Mouse (Mus musculus) limb, embryonic 12.5 days (tissue): Measurements from ENCODE around the gene Slc22a17. TPM values are rescaled to one million over a fixed set of nuclear protein-coding genes. Genes with fewer than 3 reads are reported as not detected.

ENCODE experiments used
- ATAC-seq: fragments of 200-750 bp; cut with Nextera tagmentation; 2 replicates; pipeline ENCODE4 v1.8.0; 2017; ENCODE audit warnings: low read depth, moderate TSS enrichment; ENCODE audit not compliant: insufficient number of reproducible peaks, insufficient read depth, low FRiP score, low TSS enrichment
- H3K27ac ChIP-seq: fragments of 300-500 bp; sonication (generic); 2 replicates; pipeline ENCODE4 v1.5.1; 2016; ENCODE audit warnings: mild to moderate bottlenecking, moderate library complexity
- H3K27me3 ChIP-seq: fragments of 300-500 bp; sonication (generic); 2 replicates; pipeline ENCODE4 v1.6.1; 2016; ENCODE audit warnings: mild to moderate bottlenecking, moderate library complexity
- H3K36me3 ChIP-seq: fragments of 300-500 bp; sonication (generic); 2 replicates; pipeline ENCODE4 v1.6.1; 2016; ENCODE audit warnings: mild to moderate bottlenecking, moderate library complexity
- H3K4me1 ChIP-seq: fragments of 300-500 bp; sonication (generic); replicated peaks from 2 replicates; pipeline ENCODE4 v1.6.1; 2016
- H3K4me2 ChIP-seq: fragments of 300-500 bp; sonication (generic); 2 replicates; pipeline ENCODE4 v1.6.1; 2016; ENCODE audit warnings: mild to moderate bottlenecking, moderate library complexity
- H3K4me3 ChIP-seq: fragments of 300-500 bp; sonication (generic); replicated peaks from 2 replicates; pipeline ENCODE4 v1.5.1; 2016; ENCODE audit warnings: mild to moderate bottlenecking
- H3K9ac ChIP-seq: fragments of 300-500 bp; sonication (generic); replicated peaks from 2 replicates; pipeline ENCODE4 v1.6.1; 2016; ENCODE audit warnings: mild to moderate bottlenecking, moderate library complexity
- H3K9me3 ChIP-seq: fragments of 300-500 bp; sonication (generic); 2 replicates; pipeline ENCODE4 v1.6.1; 2016; ENCODE audit warnings: mild to moderate bottlenecking, moderate library complexity
- WGBS: fragments of 180-500 bp; shearing (Covaris S2); methylation state at CpG from one replicate; pipeline ENCODE4 v1.1.7; 2016; 5-methylcytosine and 5-hydroxymethylcytosine counted together
- polyA plus RNA-seq: library from polyadenylated mRNA; unstranded; fragments of >200 nt; fragmentation: Nextera tagmentation; extraction: Ambion mirVana; gene quantifications from 2 replicates; pipeline ENCODE4 v1.2.1, GENCODE M21; 2016

The Slc22a17 gene
- polyA plus RNA-seq, 1 experiment from 2014 or later, result 98.2 TPM

GRCm38 (mm10) chr14:54925349-54926342, 12.7 kb upstream of the Slc22a17 start, which contains the start of gene Efs:
Efs (minus strand) TSS chr14:54926126.
- Histone ChIP-seq H3K27me3 (no peaks in the 10 kb centered on the region), H3K36me3 (peaks cover 25% of the 10 kb centered on the region), H3K4me3 (peak within 1 kb of the TSS; percentile 59), H3K4me1 (peaks cover 50% of the 10 kb centered on the region), H3K4me2 (peak within 1 kb of the TSS; percentile 87), H3K9me3 (peaks cover 19% of the 10 kb centered on the region), H3K9ac (peak within 1 kb of the TSS; percentile 89), H3K27ac (peak within 1 kb of the TSS; percentile 100)
- WGBS, result 1% methylated on average over 52 of the region's 57 CpGs
- ATAC-seq, result peak; percentile 45

GRCm38 (mm10) chr14:54924641-54925348, 11.9 kb upstream of the Slc22a17 start:
- peak overlapping the region; percentile 87 for H3K4me2 ChIP-seq
- H3K27ac ChIP-seq, result peak overlapping the region; percentile 100
- H3K9me3 ChIP-seq, result peaks cover 20% of the 10 kb centered on the region
- H3K9ac ChIP-seq, result peak overlapping the region; percentile 89
- H3K27me3 ChIP-seq, result no peaks in the 10 kb centered on the region
- H3K4me1 ChIP-seq, result peaks cover 46% of the 10 kb centered on the region
- H3K36me3 ChIP-seq, result peaks cover 34% of the 10 kb centered on the region
- WGBS, result 7% methylated on average over 7 of the region's 7 CpGs
- ATAC-seq, result peak; percentile 18; the same call in 1 of the 2 replicates
- H3K4me3 ChIP-seq, result peak overlapping the region; percentile 59

GRCm38 (mm10) chr14:54920076-54920685, 7.2 kb upstream of the Slc22a17 start:
- ATAC-seq, result no peak
- Histone ChIP-seq H3K9me3 (peaks cover 20% of the 10 kb centered on the region), H3K27me3 (no peaks in the 10 kb centered on the region), H3K36me3 (peaks cover 80% of the 10 kb centered on the region), H3K9ac (no peak overlapping the region), H3K4me1 (peaks cover 21% of the 10 kb centered on the region), H3K4me3 (no peak overlapping the region), H3K27ac (no peak overlapping the region), H3K4me2 (no peak overlapping the region)
- 91% methylated on average over 16 of the region's 16 CpGs for WGBS

- Histone ChIP-seq H3K27me3 (no peaks in the 10 kb centered on the region), H3K36me3 (peaks cover 66% of the 10 kb centered on the region), H3K4me2 (peak overlapping the region; percentile 95), H3K4me3 (peak overlapping the region; percentile 98), H3K27ac (peak overlapping the region; percentile 90), H3K9me3 (no peaks in the 10 kb centered on the region), H3K4me1 (peaks cover 21% of the 10 kb centered on the region), H3K9ac (peak overlapping the region; percentile 96)
- WGBS, result 18% methylated on average over 10 of the region's 10 CpGs
- ATAC-seq, result no peak
Observed at GRCm38 (mm10) chr14:54913343-54913742, 411 bp upstream of the Slc22a17 start.

GRCm38 (mm10) chr14:54912109-54912850, 652 bp downstream of the Slc22a17 start:
- peaks cover 25% of the 10 kb centered on the region for H3K4me1 ChIP-seq
- H3K36me3 ChIP-seq, result peaks cover 66% of the 10 kb centered on the region
- peak; percentile 54; the same call in 1 of the 2 replicates for ATAC-seq
- H3K9me3 ChIP-seq, result no peaks in the 10 kb centered on the region
- peak overlapping the region; percentile 96 for H3K9ac ChIP-seq
- H3K27me3 ChIP-seq, result no peaks in the 10 kb centered on the region
- peak overlapping the region; percentile 95 for H3K4me2 ChIP-seq
- H3K4me3 ChIP-seq, result peak overlapping the region; percentile 98
- peak overlapping the region; percentile 90 for H3K27ac ChIP-seq
- WGBS, result 2% methylated on average over 52 of the region's 69 CpGs

GRCm38 (mm10) chr14:54908682-54909081, 4.2 kb downstream of the Slc22a17 start:
- Histone ChIP-seq H3K36me3 (peaks cover 77% of the 10 kb centered on the region), H3K4me2 (no peak overlapping the region), H3K4me3 (no peak overlapping the region), H3K4me1 (peaks cover 21% of the 10 kb centered on the region), H3K27me3 (no peaks in the 10 kb centered on the region), H3K9me3 (no peaks in the 10 kb centered on the region), H3K27ac (no peak overlapping the region), H3K9ac (no peak overlapping the region)
- WGBS, result 81% methylated on average over 7 of the region's 7 CpGs
- ATAC-seq, result no peak

- no peak for ATAC-seq
- 88% methylated on average over 4 of the region's 4 CpGs for WGBS
Observed at GRCm38 (mm10) chr14:54903641-54904040, 9.3 kb downstream of the Slc22a17 start.

GRCm38 (mm10) chr14:54900383-54900782, 12.5 kb downstream of the Slc22a17 start:
- Histone ChIP-seq H3K27ac (peak overlapping the region; percentile 41; the same call in 1 of the 2 replicates), H3K4me2 (no peak overlapping the region), H3K4me3 (no peak overlapping the region), H3K4me1 (peaks cover 8% of the 10 kb centered on the region), H3K36me3 (peaks cover 52% of the 10 kb centered on the region), H3K27me3 (no peaks in the 10 kb centered on the region), H3K9me3 (no peaks in the 10 kb centered on the region), H3K9ac (no peak overlapping the region)
- under 1% methylated on average over 3 of the region's 3 CpGs for WGBS
- ATAC-seq, result no peak

More at GRCm38 (mm10) chr14:54903641-54904040, 9.3 kb downstream of the Slc22a17 start:
- H3K4me2 ChIP-seq, result no peak overlapping the region
- no peaks in the 10 kb centered on the region for H3K9me3 ChIP-seq
- no peak overlapping the region for H3K4me3 ChIP-seq
- no peaks in the 10 kb centered on the region for H3K27me3 ChIP-seq
- peaks cover 52% of the 10 kb centered on the region for H3K36me3 ChIP-seq
- no peak overlapping the region for H3K27ac ChIP-seq
- no peak overlapping the region for H3K9ac ChIP-seq
- peaks cover 4% of the 10 kb centered on the region; the same call in 1 of the 2 replicates for H3K4me1 ChIP-seq

- Histone ChIP-seq H3K4me2 (no peak overlapping the region), H3K27me3 (no peaks in the 10 kb centered on the region), H3K4me3 (no peak overlapping the region), H3K9me3 (no peaks in the 10 kb centered on the region), H3K36me3 (peaks cover 38% of the 10 kb centered on the region), H3K4me1 (peaks cover 13% of the 10 kb centered on the region), H3K27ac (peak overlapping the region; percentile 23; the same call in 1 of the 2 replicates), H3K9ac (no peak overlapping the region)
- 78% methylated on average over 2 of the region's 2 CpGs for WGBS
- no peak for ATAC-seq
Observed at GRCm38 (mm10) chr14:54897445-54897844, 15.5 kb downstream of the Slc22a17 start.
